Mouse (Mus musculus): ENCODE data around the gene Hist1h4d.
"Not testable (repeated sequence)": the region's sequence is repeated elsewhere in the genome, so short reads cannot be mapped to it uniquely, and the experiment has no call there.

The Hist1h4d gene

DNA sequence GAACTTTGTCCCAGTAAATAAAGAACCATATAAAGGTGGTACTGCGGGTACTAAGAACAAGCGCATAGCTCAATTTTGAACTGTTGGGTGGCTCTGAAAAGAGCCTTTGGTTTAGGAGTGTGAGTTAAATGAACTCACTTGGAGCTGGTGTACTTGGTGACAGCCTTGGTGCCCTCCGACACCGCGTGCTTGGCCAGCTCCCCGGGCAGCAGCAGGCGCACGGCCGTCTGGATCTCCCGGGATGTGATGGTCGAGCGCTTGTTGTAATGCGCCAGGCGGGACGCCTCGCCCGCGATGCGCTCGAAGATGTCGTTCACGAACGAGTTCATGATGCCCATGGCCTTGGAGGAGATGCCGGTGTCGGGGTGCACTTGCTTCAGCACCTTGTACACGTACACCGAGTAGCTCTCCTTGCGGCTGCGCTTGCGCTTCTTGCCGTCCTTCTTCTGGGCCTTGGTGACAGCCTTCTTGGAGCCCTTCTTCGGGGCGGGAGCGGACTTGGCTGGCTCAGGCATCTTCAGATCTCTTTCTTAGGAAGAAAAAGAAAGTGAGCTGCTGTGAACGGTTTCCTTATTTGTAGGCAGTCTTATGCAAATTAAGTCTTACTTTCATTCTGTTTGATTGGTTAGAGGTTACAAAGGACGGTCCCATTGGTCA lies 4.2 kb downstream of the Hist1h4d start:
- in situ Hi-C loops (cut with MboI, MseI), result not testable (repeated sequence)

- in situ Hi-C loops (cut with MboI, MseI), result no loop called here
Measured at GRCm38 (mm10) chr13:23586099-23586939, 4.9 kb downstream of the Hist1h4d start.

DNA sequence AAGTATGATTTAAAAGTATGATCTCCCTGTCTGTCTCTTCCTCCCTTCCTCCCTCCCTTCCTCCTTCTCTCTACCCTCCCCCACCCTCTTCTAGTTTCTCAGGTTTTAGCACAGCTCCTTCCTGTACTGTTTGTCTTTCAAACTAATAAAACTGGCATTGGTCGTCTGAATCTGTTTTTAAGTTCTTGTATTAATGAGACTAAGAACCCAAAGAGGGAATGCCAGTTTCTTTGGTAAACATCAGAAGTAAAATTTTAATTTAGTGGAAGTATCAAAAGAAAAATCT lies 5.5 kb downstream of the Hist1h4d start:
- in situ Hi-C loops (cut with MboI, MseI), result no loop called here

DNA sequence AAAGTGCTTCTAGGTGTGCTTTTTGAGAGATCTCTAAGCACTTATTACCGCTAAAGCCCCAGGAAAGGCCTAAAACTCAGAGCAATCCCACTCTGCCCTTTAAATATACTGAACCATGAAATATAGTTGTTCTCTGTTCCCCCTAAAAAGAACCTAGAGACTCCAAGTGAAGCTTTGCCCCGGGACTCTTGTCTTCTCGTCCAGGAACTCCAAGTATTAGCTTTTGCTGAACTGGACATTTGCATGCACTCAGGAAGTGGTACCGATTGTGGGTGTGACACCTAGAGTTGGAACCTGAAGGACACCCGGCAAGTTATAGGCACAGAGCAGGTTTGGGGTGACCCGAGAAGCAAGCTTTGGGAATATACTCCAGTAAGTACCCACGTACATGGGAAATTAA lies 9.8 kb downstream of the Hist1h4d start:
- in situ Hi-C loops (cut with MboI, MseI), result no loop called here

DNA sequence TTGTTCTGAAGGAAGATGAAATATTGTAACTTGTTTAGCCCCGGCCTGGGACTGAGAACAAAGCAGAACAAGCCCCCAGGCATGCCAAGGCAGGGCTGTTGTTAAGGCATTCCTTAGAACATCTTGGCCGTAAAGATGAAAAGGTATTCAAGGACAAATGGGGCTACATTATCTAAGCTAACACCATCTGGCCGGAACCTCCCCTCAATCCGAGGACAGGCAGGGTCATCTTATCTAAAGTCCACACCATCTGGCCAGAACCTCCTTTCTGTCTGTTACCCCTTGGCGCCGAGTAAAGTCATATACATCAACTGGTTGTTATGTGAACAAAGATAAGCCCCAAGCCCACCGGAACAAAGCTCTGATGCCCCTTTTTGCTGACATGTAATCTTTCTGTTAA lies 10.5 kb downstream of the Hist1h4d start:
- in situ Hi-C loops (cut with MboI, MseI), result not testable (repeated sequence)

GRCm38 (mm10) chr13:23592614-23593013 lies 11.2 kb downstream of the Hist1h4d start:
- in situ Hi-C loops (cut with MboI, MseI), result no loop called here

DNA sequence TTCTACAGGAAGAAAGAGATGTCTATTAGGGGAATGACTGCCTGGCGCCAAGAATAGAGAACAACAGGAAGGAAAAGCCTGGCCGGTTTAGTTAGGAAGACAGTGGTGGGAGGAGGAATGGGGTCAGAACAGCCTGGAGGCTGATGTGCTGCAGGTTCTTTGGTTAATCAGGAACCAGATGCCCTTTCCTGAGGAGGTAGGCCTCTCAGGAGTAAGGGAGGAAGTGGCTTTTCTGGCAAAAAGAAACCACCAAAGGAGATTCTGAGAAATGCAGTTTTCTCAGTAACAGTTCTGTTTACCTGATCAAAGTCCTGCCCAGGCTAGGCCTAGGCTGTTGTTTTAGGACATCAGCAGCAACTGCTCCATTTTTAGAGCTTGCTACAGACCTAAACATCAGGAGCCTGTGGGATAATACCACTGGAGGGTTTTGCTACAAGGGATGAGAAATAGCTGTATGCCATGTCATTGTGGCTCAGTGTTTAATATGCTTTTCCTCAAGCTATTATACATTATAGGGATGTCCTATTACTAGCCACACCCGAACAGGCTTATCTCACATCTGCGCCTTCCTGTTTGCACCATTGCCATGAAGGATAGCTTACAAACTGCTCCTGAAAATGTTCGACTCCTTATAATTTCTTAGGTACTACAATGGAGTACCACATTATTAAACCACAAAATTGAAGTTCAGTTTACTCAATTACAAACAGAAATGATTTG lies 11.8 kb downstream of the Hist1h4d start:
- in situ Hi-C loops (cut with MboI, MseI), result no loop called here

GRCm38 (mm10) chr13:23595185-23595584 lies 13.8 kb downstream of the Hist1h4d start:
- in situ Hi-C loops (cut with MboI, MseI), result loop anchor here in 1 of 2 experiments (5.0 kb wide), 1 partner anchor 158 kb away; no protein-coding TSS in a partner anchor

DNA sequence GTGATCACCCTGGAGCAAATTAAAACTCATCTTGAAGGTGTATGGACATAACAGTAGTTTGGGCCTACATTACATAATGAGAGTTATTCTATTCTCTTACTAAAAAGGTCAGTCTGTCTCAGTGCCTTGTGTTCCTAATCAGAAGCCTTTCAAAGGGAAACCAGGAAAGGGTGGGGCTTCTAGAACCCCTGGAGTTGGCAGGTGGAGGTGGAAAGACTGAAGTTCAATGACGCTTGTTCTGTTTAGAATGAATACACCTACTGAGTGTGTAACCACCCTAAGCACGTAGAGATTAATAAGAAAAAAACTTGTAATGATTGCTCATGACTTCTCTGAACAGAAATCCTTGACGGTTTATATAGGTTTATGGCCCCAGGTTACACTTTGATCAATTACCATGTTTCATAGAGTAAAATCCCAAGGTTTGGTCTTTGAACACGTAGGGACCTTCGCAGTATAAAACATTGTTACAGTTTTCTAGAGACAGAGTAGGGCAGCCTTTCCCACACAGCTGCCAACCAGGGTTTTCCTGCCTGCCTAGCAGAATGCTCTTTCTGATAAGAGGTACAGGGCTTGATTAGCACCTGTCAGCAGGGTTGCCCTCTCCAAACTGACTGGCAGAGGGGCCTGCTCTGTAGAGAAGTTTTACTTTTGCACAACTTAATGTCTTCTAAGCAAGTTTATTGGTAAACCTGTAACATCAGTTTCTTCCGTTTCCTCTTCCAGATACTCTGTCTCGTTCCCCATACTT lies 14.4 kb downstream of the Hist1h4d start:
- in situ Hi-C loops (cut with MboI, MseI), result loop anchor here in 1 of 2 experiments (5.0 kb wide), 1 partner anchor 158 kb away; no protein-coding TSS in a partner anchor

- in situ Hi-C loops (cut with MboI, MseI), result loop anchor here in 1 of 2 experiments (5.0 kb wide), 1 partner anchor 161 kb away; no protein-coding TSS in a partner anchor
Measured at GRCm38 (mm10) chr13:23597957-23598356, 16.6 kb downstream of the Hist1h4d start.

DNA sequence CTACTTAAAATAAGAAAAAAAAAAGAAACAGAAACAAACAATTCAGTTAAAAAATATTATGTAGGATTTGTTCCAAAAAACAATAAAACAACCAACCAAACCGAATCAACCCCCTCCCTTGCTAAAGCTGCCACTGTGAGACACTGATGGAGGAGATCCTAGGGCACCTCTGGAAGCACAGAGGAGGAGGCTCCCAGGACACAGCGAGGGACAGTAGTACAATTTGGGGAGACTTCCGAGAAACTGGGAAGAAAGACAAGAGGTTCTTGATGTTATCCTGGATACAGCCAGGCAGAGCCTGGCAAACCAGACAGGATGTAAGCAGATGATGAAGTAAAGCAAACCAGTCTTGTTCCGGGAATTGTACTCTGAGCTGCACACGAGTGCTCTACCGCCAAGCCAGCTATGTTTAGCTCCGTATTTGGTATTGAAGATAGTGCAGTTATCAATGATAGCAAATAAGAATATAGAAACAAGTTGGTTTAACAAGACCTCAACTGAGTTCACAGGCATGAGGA lies 21.8 kb downstream of the Hist1h4d start:
- in situ Hi-C loops (cut with MboI, MseI), result no loop called here

- in situ Hi-C loops (cut with MboI, MseI), result no loop called here
Measured at GRCm38 (mm10) chr13:23604452-23604851, 23.1 kb downstream of the Hist1h4d start.

DNA sequence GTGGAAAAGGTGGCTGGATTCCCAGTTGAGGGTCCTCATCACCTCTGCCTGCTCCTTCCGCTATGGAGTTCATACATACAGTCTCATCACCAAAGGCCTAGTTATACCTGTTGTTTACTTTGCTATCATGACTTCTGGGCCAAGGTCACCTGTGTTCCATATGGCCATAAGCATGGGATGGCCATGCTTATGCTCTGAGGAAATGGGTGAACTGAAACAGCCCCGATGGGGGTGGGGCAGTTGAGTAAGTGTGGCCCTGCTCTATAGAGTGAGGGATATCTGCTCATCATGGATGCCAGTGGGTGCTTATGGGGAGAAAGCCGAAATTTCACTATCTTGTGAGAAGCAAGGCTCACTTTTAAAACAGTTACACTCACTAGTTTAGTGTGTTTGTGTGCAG lies 23.7 kb downstream of the Hist1h4d start:
- in situ Hi-C loops (cut with MboI, MseI), result no loop called here

- in situ Hi-C loops (cut with MboI, MseI), result no loop called here
Measured at GRCm38 (mm10) chr13:23609209-23609608, 27.8 kb downstream of the Hist1h4d start.

GRCm38 (mm10) chr13:23609844-23610243 lies 28.4 kb downstream of the Hist1h4d start:
- in situ Hi-C loops (cut with MboI, MseI), result no loop called here

DNA sequence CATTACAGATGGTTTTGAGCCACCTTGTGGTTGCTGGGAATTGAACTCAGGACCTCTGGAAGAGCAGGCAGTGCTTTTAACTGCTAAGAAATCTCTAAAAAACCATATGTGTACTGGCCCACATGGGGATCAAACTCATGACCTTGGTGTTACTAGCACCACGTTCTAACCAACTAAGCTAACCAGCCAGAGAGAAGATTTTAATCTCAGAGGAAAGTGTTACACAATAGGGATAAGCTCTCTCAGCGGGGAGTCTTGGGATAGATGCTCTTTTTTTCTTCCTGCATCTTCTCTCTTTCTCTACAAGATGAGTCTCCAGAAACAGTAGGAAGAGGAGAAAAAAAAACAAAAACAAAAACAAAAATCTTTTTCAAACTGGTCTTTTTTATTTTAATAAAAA lies 29.0 kb downstream of the Hist1h4d start:
- in situ Hi-C loops (cut with MboI, MseI), result no loop called here

GRCm38 (mm10) chr13:23611638-23612037 lies 30.2 kb downstream of the Hist1h4d start:
- in situ Hi-C loops (cut with MboI, MseI), result no loop called here

DNA sequence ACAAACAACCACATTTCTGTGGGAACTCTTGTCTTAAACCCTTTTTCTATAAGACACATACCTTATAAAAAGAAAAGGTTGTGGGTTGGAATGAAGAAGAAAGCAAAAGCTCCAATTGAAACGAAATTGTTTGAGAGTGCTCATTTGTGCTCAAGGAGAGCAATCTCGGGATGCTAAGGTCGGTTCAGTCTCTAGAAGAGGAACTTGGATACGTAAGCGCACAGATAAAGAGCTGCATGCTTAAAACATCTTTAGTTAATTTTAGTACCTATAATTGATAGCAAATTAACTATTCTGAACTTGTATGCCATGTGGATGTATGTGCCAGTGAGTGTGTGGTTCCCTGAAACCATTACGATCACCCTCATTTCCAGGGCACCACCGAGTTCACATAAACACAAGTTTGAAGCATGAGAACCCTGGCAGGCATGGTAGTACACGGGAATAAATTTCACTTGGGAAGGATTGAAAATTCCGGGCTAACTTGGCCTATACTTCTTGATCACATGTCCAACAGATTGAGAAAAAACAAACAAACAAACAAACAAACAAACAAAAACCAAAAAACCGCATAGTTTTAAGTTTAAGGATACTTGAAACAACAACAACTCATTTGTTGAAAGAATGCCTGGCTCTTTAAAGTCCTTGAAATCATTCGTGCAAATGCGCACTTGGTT lies 38.8 kb downstream of the Hist1h4d start:
- in situ Hi-C loops (cut with MboI, MseI), result no loop called here

DNA sequence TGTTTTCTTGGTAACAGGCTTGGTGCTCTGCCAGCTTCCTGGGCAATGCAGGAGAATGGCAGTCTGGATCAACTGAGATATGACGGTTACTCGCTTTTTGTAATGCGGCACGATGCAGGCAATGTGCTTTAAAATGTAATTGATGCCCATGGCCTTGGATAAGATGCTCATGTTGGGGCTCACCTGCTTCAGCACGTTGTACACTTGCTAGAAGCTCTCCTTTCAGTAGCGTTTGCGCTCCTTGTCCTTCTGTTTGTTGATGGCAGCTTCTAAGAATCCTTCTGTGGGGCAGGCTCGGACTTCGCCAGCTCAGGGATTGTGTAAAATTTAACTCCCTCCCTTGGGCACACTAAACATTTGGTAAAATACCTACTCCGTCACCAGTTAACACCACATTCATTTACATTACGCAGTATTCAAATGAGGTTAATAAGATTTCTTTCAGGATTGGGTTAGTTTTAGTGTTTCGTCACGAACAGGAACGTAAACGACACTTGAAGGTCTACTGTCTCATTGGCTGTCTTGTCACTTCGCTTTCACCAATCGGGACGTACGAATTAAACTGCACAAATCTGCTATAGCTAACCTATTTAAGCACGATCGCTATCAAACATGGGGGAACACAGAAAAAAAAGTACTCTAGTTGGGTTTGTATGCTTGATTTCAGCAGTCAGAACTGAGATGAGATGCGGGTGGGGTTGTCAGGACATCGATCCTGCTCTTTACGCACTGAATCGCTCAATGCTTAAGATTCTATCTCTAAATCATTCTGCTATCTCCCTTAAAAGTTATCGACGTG lies 39.5 kb downstream of the Hist1h4d start, which contains the start of gene Hist1h2be:
TSS of gene Hist1h2be (minus strand) at position 392 of the 799 bp plus-strand sequence.
- in situ Hi-C loops (cut with MboI, MseI), result no loop called here

Data from T-helper 17 cell (primary cell).